Mouse (Mus musculus) embryo, embryonic 11.5 days (tissue): ENCODE data around the gene Lgmn.
A peak's percentile ranks its signal among the peaks of the same experiment; 100 is the strongest.

ENCODE experiments used
- DNase-seq: peaks from one replicate; pipeline ENCODE4 v3.0.0-alpha.2; 2012; ENCODE audit warnings: low read depth, low spot score

Lgmn gene

GRCm38 (mm10) chr12:102390042-102390441 lies 49.6 kb downstream of the Lgmn start:
- no peak for DNase-seq

GRCm38 (mm10) chr12:102387219-102387917 lies 52.2 kb downstream of the Lgmn start:
- peak; percentile 76 for DNase-seq

GRCm38 (mm10) chr12:102384819-102385218 lies 54.8 kb downstream of the Lgmn start:
- DNase-seq, result peak; percentile 8

- DNase-seq, result no peak
Measured at GRCm38 (mm10) chr12:102383288-102383687, 56.3 kb downstream of the Lgmn start.

- no peak for DNase-seq
Measured at GRCm38 (mm10) chr12:102382180-102382579, 57.4 kb downstream of the Lgmn start.

GRCm38 (mm10) chr12:102372322-102372721 lies 67.3 kb downstream of the Lgmn start:
- no peak for DNase-seq

GRCm38 (mm10) chr12:102370931-102371500 lies 68.6 kb downstream of the Lgmn start:
- DNase-seq, result no peak

- DNase-seq, result no peak
Measured at GRCm38 (mm10) chr12:102369488-102370235, 70.0 kb downstream of the Lgmn start.

GRCm38 (mm10) chr12:102368556-102368955 lies 71.1 kb downstream of the Lgmn start:
- no peak for DNase-seq

GRCm38 (mm10) chr12:102368066-102368465 lies 71.5 kb downstream of the Lgmn start:
- no peak for DNase-seq

GRCm38 (mm10) chr12:102367075-102367474 lies 72.5 kb downstream of the Lgmn start:
- no peak for DNase-seq

- DNase-seq, result no peak
Measured at GRCm38 (mm10) chr12:102366126-102366816, 73.3 kb downstream of the Lgmn start.

GRCm38 (mm10) chr12:102365016-102365415 lies 74.6 kb downstream of the Lgmn start:
- DNase-seq, result no peak

- DNase-seq, result no peak
Measured at GRCm38 (mm10) chr12:102361189-102362161, 78.1 kb downstream of the Lgmn start.

- DNase-seq, result no peak
Measured at GRCm38 (mm10) chr12:102359390-102359789, 80.2 kb downstream of the Lgmn start.

GRCm38 (mm10) chr12:102356781-102357180 lies 82.8 kb downstream of the Lgmn start:
- DNase-seq, result no peak

- no peak for DNase-seq
Measured at GRCm38 (mm10) chr12:102355784-102356183, 83.8 kb downstream of the Lgmn start.

- DNase-seq, result no peak
Measured at GRCm38 (mm10) chr12:102354126-102354984, 85.3 kb downstream of the Lgmn start.

- no peak for DNase-seq
Measured at GRCm38 (mm10) chr12:102350997-102351396, 88.6 kb downstream of the Lgmn start.

- DNase-seq, result no peak
Measured at GRCm38 (mm10) chr12:102348447-102348846, 91.2 kb downstream of the Lgmn start.
